Mouse (Mus musculus) left cerebral cortex, postnatal 25 days (tissue): ENCODE measurements around the gene 4931406P16Rik. TPM values are rescaled to one million over a fixed set of nuclear protein-coding genes. Genes with fewer than 3 reads are reported as not detected.

ENCODE experiments used
- DNase-seq, 2 experiments: peaks; one replicate each; pipeline ENCODE4 v3.0.0; 2022; ENCODE audit warnings: low spot score in 2 of 2, mixed read lengths in 1 of 2
- intact Hi-C: fragments of 180-260 bp; cut with DNase I; formaldehyde crosslinking; loops from one replicate; pipeline ENCODE4 v1.15.1; 2025
- total RNA-seq, 2 experiments: library from RNA; stranded (reverse); gene quantifications; 2 replicates each; pipeline ENCODE4 v1.2.3; 2021

Gene 4931406P16Rik
- total RNA-seq, 2 experiments from 2014 or later: 42.6 to 43.0 TPM

GRCm38 (mm10) chr7:34257279-34257678 lies 56.1 kb downstream of the 4931406P16Rik start:
- intact Hi-C loops: no loop called here
- DNase-seq: peak in 1 of 2 experiments; percentile 22

GRCm38 (mm10) chr7:34255916-34256315 lies 57.4 kb downstream of the 4931406P16Rik start:
- no peak for DNase-seq
- intact Hi-C loops: no loop called here

GRCm38 (mm10) chr7:34255137-34255536 lies 58.2 kb downstream of the 4931406P16Rik start:
- intact Hi-C loops: no loop called here
- DNase-seq: no peak

DNA sequence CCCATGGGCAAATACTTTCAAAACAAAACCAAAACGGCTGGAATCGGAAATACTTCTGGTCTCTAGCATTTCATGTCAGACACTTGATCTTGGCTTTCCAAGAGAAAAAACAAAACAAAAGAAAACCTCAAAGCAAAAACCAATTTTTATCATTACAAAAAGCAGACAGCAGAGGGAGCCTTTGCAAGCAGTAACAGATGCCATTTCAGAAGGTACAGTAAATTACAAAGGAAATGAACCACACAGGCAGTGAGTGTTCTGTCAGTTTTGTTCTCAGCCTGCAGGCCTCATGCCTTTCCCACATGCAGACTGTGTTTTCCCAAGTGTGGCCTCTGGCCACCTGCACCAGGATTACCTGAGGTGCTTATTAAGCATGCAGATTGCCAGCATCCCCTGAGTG lies 61.3 kb downstream of the 4931406P16Rik start:
- intact Hi-C loops: loop anchor here (1.0 kb wide), 1 partner anchor 103 kb away; no protein-coding TSS in a partner anchor
- DNase-seq: peak in 1 of 2 experiments; percentile 51

GRCm38 (mm10) chr7:34250738-34251137 lies 62.6 kb downstream of the 4931406P16Rik start, which contains the start of gene Gm6096:
Gene Gm6096, plus strand, starts transcription at chr7:34251038.
- intact Hi-C loops: no loop called here
- DNase-seq: no peak

- no peak for DNase-seq
- intact Hi-C loops: no loop called here
Measured at GRCm38 (mm10) chr7:34246870-34247499, 66.4 kb downstream of the 4931406P16Rik start.

GRCm38 (mm10) chr7:34242176-34242575 lies 71.2 kb downstream of the 4931406P16Rik start:
- DNase-seq: no peak
- intact Hi-C loops: no loop called here

GRCm38 (mm10) chr7:34238086-34238485 lies 75.3 kb downstream of the 4931406P16Rik start:
- no peak for DNase-seq
- intact Hi-C loops: no loop called here

GRCm38 (mm10) chr7:34235602-34236001 lies 77.7 kb downstream of the 4931406P16Rik start:
- DNase-seq: no peak
- intact Hi-C loops: no loop called here

- intact Hi-C loops: no loop called here
- DNase-seq: no peak
Measured at GRCm38 (mm10) chr7:34234610-34235561, 78.5 kb downstream of the 4931406P16Rik start.

DNA sequence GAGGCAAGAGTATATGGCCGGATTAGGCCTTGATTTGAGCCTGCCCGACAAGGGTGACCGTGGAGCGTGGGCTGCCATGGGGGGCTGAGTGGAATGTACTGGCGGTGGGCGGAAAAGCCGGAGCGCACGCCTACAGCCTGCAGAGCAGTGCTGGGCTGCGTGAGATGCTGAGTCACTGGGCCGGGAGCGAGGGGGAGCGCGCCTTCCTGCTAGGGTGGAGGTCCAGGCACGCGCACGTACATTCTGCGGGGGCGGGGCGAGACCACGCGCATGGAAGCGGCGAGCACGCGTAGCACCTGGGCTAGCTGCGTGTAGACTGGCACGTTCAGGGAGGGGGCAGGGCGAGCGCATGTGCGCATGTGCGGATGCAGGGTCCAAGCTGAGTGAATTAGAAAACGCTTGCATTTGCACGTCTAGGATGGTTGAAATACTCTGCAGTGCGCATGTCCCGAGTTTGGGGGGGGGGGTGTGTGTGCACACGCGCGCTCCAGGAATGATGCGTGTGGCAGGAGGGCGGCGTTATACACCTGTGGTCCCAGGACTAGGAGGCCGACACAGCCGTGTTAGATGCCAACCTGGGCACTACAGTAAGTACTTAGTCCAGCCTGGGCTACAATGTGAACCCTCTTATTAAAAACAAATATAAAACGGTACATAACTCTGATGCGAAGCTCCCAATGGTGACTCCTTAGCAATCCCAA lies 79.3 kb downstream of the 4931406P16Rik start:
- peak; percentile 100 for DNase-seq
- intact Hi-C loops: no loop called here

- intact Hi-C loops: no loop called here
- no peak for DNase-seq
Measured at GRCm38 (mm10) chr7:34232785-34233725, 80.3 kb downstream of the 4931406P16Rik start.

GRCm38 (mm10) chr7:34230116-34230515 lies 83.2 kb downstream of the 4931406P16Rik start, which contains the start of gene Gpi1:
Gene Gpi1, minus strand, starts transcription at chr7:34230336.
- DNase-seq: peak; percentile 77 to 79
- intact Hi-C loops: no loop called here

- peak; percentile 75 to 77 for DNase-seq
- intact Hi-C loops: no loop called here
Measured at GRCm38 (mm10) chr7:34229691-34230111, 83.7 kb downstream of the 4931406P16Rik start.

GRCm38 (mm10) chr7:34229153-34229552 lies 84.2 kb downstream of the 4931406P16Rik start:
- peak in 1 of 2 experiments; percentile 20 for DNase-seq
- intact Hi-C loops: no loop called here

- DNase-seq: no peak
- intact Hi-C loops: no loop called here
Measured at GRCm38 (mm10) chr7:34228641-34229040, 84.7 kb downstream of the 4931406P16Rik start.

DNA sequence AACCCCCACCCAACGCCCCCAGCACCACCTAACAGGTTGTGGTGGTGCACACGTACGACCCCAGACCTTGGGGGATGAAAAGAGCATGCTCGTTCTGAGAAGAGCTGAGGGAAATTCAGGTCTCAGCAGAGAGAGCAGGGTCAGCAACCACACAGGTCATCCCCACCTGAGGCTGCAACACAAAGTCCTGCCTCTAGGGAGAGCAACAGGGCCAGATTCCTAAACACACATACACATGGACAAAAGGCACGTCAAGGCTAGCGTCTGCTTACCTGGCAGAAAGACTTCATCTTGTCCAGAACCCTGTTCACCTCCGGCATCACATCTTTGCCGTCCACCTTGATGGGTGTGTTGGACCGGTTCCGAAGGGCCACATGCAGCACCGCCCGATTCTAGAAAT lies 86.5 kb downstream of the 4931406P16Rik start:
- intact Hi-C loops: no loop called here
- DNase-seq: no peak

DNA sequence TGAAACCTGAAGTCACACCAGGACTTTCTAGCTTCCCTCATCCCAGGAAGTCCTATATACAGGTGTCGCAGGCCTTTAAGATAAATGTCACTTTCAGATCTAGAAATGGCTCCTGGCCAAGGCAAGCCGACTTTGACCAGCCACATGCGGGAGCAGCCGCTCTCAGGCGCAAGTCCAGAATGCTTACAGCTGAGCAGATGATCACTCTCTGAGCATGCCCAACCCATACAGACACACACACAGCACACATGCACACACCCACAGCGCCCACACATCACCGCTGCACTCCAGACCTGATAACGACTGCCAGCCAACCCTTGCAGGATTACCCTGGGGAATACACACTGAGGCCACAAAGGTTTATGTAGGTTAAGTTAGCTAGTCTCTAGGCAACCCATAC lies 87.3 kb downstream of the 4931406P16Rik start:
- peak; percentile 54 to 65 for DNase-seq

DNA sequence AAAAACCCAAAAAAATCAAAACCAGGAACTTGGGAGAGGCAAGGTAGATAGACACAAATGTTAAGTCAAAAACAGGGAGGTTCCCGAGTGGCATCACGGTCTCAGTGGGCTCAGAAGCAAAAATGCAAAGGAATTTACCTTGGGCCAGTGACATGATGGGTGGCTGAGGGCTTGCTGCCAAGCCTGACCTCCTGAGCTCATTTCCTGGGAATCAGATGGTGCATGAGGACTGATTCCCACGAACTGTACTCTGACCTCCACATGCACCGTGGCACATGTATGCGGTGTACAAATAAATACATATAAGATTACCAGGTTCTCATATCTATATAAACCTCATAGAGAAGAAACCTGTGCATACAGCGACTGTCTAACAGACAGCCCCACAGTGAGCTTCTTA lies 89.0 kb downstream of the 4931406P16Rik start:
- intact Hi-C loops: no loop called here
- DNase-seq: no peak

More for the DNA sequence above, 87.3 kb downstream of the 4931406P16Rik start:
- intact Hi-C loops: no loop called here
